Comparison of ENCODE assay signal across 14 mouse cellular contexts in genomic region chr9:67071103-67071502, GRCm38 (mm10). TPM values are rescaled to one million over a fixed set of nuclear protein-coding genes. Genes with fewer than 3 reads are reported as not detected.
DNase-seq lines count a peak whose midpoint lies in the region; ATAC-seq and TF ChIP-seq lines count a peak whose summit lies in the region.
"Had no signal": no experiment of that assay in that cellular context is flagged by ENCODE, and none has a peak within 500 bp of the region (broad histone marks: within the 10 kb centered on the region; RNA-seq: fewer than 3 reads in every experiment).

No protein-coding gene starts in this region.

- TF ChIP-seq EP300 in liver, postnatal 0 days (IDR thresholded peaks at IDR 0.05; ENCODE audit: low read depth): no peak

- WGBS in heart, embryonic 10.5 days: 14% methylated on average over 6 of the region's 6 CpGs
- WGBS in liver, embryonic 12.5 days (ENCODE audit: insufficient replicate concordance): 27% methylated on average over 6 of the region's 6 CpGs
- WGBS in liver, postnatal 0 days (ENCODE audit: insufficient replicate concordance): 43% methylated on average over 6 of the region's 6 CpGs
- 19% methylated on average over 6 of the region's 6 CpGs for WGBS in embryonic facial prominence, embryonic 15.5 days
- WGBS in stomach, embryonic 14.5 days: 26% methylated on average over 6 of the region's 6 CpGs
- WGBS in cerebellum, adult 2 months: 62% methylated on average over 6 of the region's 6 CpGs

- H3K36me3 ChIP-seq in heart, embryonic 10.5 days: no peaks in the 10 kb centered on the region
- H3K36me3 ChIP-seq in liver, embryonic 12.5 days: no peaks in the 10 kb centered on the region
- H3K36me3 ChIP-seq in liver, postnatal 0 days (replicated peaks; ENCODE audit: insufficient read depth, low read length): no peaks in the 10 kb centered on the region
- no peaks in the 10 kb centered on the region for H3K36me3 ChIP-seq in embryonic facial prominence, embryonic 15.5 days
- no peaks in the 10 kb centered on the region for H3K36me3 ChIP-seq in stomach, embryonic 14.5 days (ENCODE audit: control insufficient read depth, insufficient read depth, low read length)
- H3K36me3 ChIP-seq: hindbrain, embryonic 13.5 days; midbrain, embryonic 15.5 days; neural tube, embryonic 15.5 days had no signal

- peak; percentile 57; the same call in 1 of the 2 replicates for ATAC-seq in liver, embryonic 12.5 days
- no peak for ATAC-seq in liver, postnatal 0 days
- ATAC-seq in embryonic facial prominence, embryonic 15.5 days (ENCODE audit: insufficient number of reproducible peaks, low FRiP score, low TSS enrichment, low read depth): no peak
- ATAC-seq in stomach, embryonic 14.5 days (ENCODE audit: insufficient number of reproducible peaks, insufficient read depth, low FRiP score, low read depth): peak; percentile 67; the same call in 1 of the 2 replicates
- ATAC-seq: midbrain, embryonic 15.5 days had no signal

- no peaks in the 10 kb centered on the region for H3K27me3 ChIP-seq in heart, embryonic 10.5 days (ENCODE audit: insufficient read depth, poor library complexity, severe bottlenecking)
- H3K27me3 ChIP-seq in liver, embryonic 12.5 days (replicated peaks): no peaks in the 10 kb centered on the region
- no peaks in the 10 kb centered on the region for H3K27me3 ChIP-seq in liver, postnatal 0 days (ENCODE audit: insufficient read depth, low read length)
- no peaks in the 10 kb centered on the region for H3K27me3 ChIP-seq in embryonic facial prominence, embryonic 15.5 days
- no peaks in the 10 kb centered on the region for H3K27me3 ChIP-seq in stomach, embryonic 14.5 days (ENCODE audit: control insufficient read depth, insufficient read depth, low read length)
- H3K27me3 ChIP-seq in cerebellum, adult 2 months (ENCODE audit: control insufficient read depth, insufficient read depth, low read length): no peaks in the 10 kb centered on the region
- H3K27me3 ChIP-seq: hindbrain, embryonic 13.5 days; midbrain, embryonic 15.5 days; neural tube, embryonic 15.5 days had no signal

- no peak for DNase-seq in heart, embryonic 10.5 days (ENCODE audit: low spot score)
- no peak for DNase-seq in heart, adult 18-20 months
- no peak for DNase-seq in liver, postnatal 0 days
- no peak for DNase-seq in cerebellum, adult 2 months
- DNase-seq in urinary bladder, postnatal 25 days (ENCODE audit: low spot score): no peak
- DNase-seq: B cell, adult 2 months; lung, adult 18-20 months had no signal

- no peak for TF ChIP-seq CTCF in liver, postnatal 0 days (IDR thresholded peaks at IDR 0.05; ENCODE audit: low read depth)
- no peak for TF ChIP-seq CTCF in cerebellum, adult 2 months (IDR thresholded peaks at IDR 0.05; ENCODE audit: borderline replicate concordance, insufficient read depth, low read depth, low read length)

- H3K4me2 ChIP-seq in liver, embryonic 12.5 days: no peak overlapping the region
- H3K4me2 ChIP-seq in liver, postnatal 0 days (ENCODE audit: low read depth, low read length): no peak overlapping the region
- H3K4me2 ChIP-seq in embryonic facial prominence, embryonic 15.5 days (replicated peaks): no peak overlapping the region
- no peak overlapping the region for H3K4me2 ChIP-seq in stomach, embryonic 14.5 days (replicated peaks; ENCODE audit: low read depth, low read length)
- H3K4me2 ChIP-seq: hindbrain, embryonic 13.5 days; midbrain, embryonic 15.5 days; neural tube, embryonic 15.5 days had no signal

- peaks cover 26% of the 10 kb centered on the region for H3K4me1 ChIP-seq in heart, embryonic 10.5 days
- peaks cover 24% of the 10 kb centered on the region for H3K4me1 ChIP-seq in liver, embryonic 12.5 days
- H3K4me1 ChIP-seq in liver, postnatal 0 days (ENCODE audit: insufficient read depth): peaks cover 4% of the 10 kb centered on the region; the same call in 1 of the 2 replicates
- H3K4me1 ChIP-seq in embryonic facial prominence, embryonic 15.5 days: peaks cover 12% of the 10 kb centered on the region
- 0 out of 2 replicates have a peak, but pooled peaks cover 3% of the 10 kb centered on the region for H3K4me1 ChIP-seq in stomach, embryonic 14.5 days (ENCODE audit: control insufficient read depth, insufficient read depth, low read length)
- H3K4me1 ChIP-seq in cerebellum, adult 2 months (ENCODE audit: control insufficient read depth, insufficient read depth, low read length): no peaks in the 10 kb centered on the region
- H3K4me1 ChIP-seq: midbrain, embryonic 15.5 days had no signal

- TF ChIP-seq POLR2A in cerebellum, adult 2 months (IDR thresholded peaks at IDR 0.05; ENCODE audit: borderline replicate concordance, insufficient read depth, low read length): no peak

- H3K9me3 ChIP-seq in heart, embryonic 10.5 days: no peaks in the 10 kb centered on the region
- H3K9me3 ChIP-seq in liver, embryonic 12.5 days (replicated peaks): no peaks in the 10 kb centered on the region
- H3K9me3 ChIP-seq in liver, postnatal 0 days (ENCODE audit: low read length): no peaks in the 10 kb centered on the region
- no peaks in the 10 kb centered on the region for H3K9me3 ChIP-seq in embryonic facial prominence, embryonic 15.5 days (replicated peaks)
- no peaks in the 10 kb centered on the region for H3K9me3 ChIP-seq in stomach, embryonic 14.5 days (ENCODE audit: control insufficient read depth, low read depth, low read length)
- H3K9me3 ChIP-seq: hindbrain, embryonic 13.5 days; midbrain, embryonic 15.5 days; neural tube, embryonic 15.5 days had no signal

- H3K27ac ChIP-seq in heart, embryonic 10.5 days: peak overlapping the region; percentile 86
- H3K27ac ChIP-seq in liver, embryonic 12.5 days: no peak overlapping the region
- no peak overlapping the region for H3K27ac ChIP-seq in liver, postnatal 0 days (ENCODE audit: low read depth)
- H3K27ac ChIP-seq in embryonic facial prominence, embryonic 15.5 days (replicated peaks): peak overlapping the region; percentile 91
- peak overlapping the region; percentile 86 for H3K27ac ChIP-seq in stomach, embryonic 14.5 days (ENCODE audit: low read length)
- no peak overlapping the region for H3K27ac ChIP-seq in cerebellum, adult 2 months (ENCODE audit: insufficient read depth, low read length)
- H3K27ac ChIP-seq: hindbrain, embryonic 13.5 days; left cerebral cortex, adult 2 months; midbrain, embryonic 15.5 days; neural tube, embryonic 15.5 days had no signal

- H3K9ac ChIP-seq in liver, embryonic 12.5 days: no peak overlapping the region
- H3K9ac ChIP-seq in liver, postnatal 0 days (replicated peaks): no peak overlapping the region
- H3K9ac ChIP-seq in embryonic facial prominence, embryonic 15.5 days: no peak overlapping the region
- H3K9ac ChIP-seq in stomach, embryonic 14.5 days (replicated peaks; ENCODE audit: low read depth, low read length): no peak overlapping the region
- H3K9ac ChIP-seq: hindbrain, embryonic 13.5 days; midbrain, embryonic 15.5 days; neural tube, embryonic 15.5 days had no signal

- H3K4me3 ChIP-seq in heart, embryonic 10.5 days: no peak overlapping the region
- no peak overlapping the region for H3K4me3 ChIP-seq in liver, embryonic 12.5 days
- H3K4me3 ChIP-seq in liver, postnatal 0 days (ENCODE audit: low read depth, low read length): no peak overlapping the region
- H3K4me3 ChIP-seq in embryonic facial prominence, embryonic 15.5 days (replicated peaks): no peak overlapping the region
- H3K4me3 ChIP-seq in stomach, embryonic 14.5 days (ENCODE audit: low read depth, low read length): no peak overlapping the region
- no peak overlapping the region for H3K4me3 ChIP-seq in cerebellum, adult 2 months (replicated peaks; ENCODE audit: insufficient read depth, low read depth, low read length)
- H3K4me3 ChIP-seq: hindbrain, embryonic 13.5 days; left cerebral cortex, adult 2 months; midbrain, embryonic 15.5 days; neural tube, embryonic 15.5 days had no signal

RNA-seq across cellular contexts. Expression of gene Tpm1, which starts 21.9 kb away (rescaled TPM):
- 2,990 and 4,096 TPM in 2 replicates for polyA plus RNA-seq in heart, embryonic 10.5 days (2016; fragmentation: Nextera tagmentation; extraction: Ambion mirVana)
- total RNA-seq in heart, adult 18-20 months (2021): over 10,000 TPM in 1 of 2 experiments, 1,000 to 10,000 TPM in 1; 9,705 to 11,464 TPM
- 214 and 225 TPM in 2 replicates for polyA plus RNA-seq in liver, embryonic 12.5 days (2016; fragmentation: Nextera tagmentation; extraction: Ambion mirVana)
- polyA plus RNA-seq in liver, postnatal 0 days (2015; fragmentation: Nextera tagmentation; extraction: Ambion mirVana): 85.7 and 147 TPM in 2 replicates
- polyA plus RNA-seq in embryonic facial prominence, embryonic 15.5 days (2015; fragmentation: Nextera tagmentation; extraction: Ambion mirVana): 870 and 880 TPM in 2 replicates
- polyA plus RNA-seq in stomach, embryonic 14.5 days (2014; fragmentation: Nextera tagmentation; extraction: Ambion mirVana): 1,242 and 1,294 TPM in 2 replicates
- polyA plus RNA-seq in cerebellum, adult 2 months (2012; rRNA removed): 157 and 170 TPM in 2 replicates

Comparison
In these comparisons a context has a peak if more than half of its experiments do, and no peak if none do; other contexts are left out.
1. ATAC-seq: peak in liver, embryonic 12.5 days (single experiment) and stomach, embryonic 14.5 days (single experiment); none in liver, postnatal 0 days (single experiment) and embryonic facial prominence, embryonic 15.5 days (single experiment).
2. H3K27ac ChIP-seq: peak in heart, embryonic 10.5 days (single experiment), embryonic facial prominence, embryonic 15.5 days (single experiment) and stomach, embryonic 14.5 days (single experiment); none in liver, embryonic 12.5 days (single experiment), liver, postnatal 0 days (single experiment) and cerebellum, adult 2 months (single experiment).